Mouse (Mus musculus) mature B cell (primary cell): ENCODE data around the gene Olfr885.

ENCODE experiments used
- in situ Hi-C: fragments of 300-500 bp; cut with MboI; formaldehyde crosslinking; loops from 2 replicates; pipeline ENCODE4 v1.14.3; 2019

Gene Olfr885

GRCm38 (mm10) chr9:38061022-38061421 lies at the start of gene Olfr885:
Gene Olfr885, plus strand, starts transcription at chr9:38061322.
- in situ Hi-C loops = no loop called here

DNA sequence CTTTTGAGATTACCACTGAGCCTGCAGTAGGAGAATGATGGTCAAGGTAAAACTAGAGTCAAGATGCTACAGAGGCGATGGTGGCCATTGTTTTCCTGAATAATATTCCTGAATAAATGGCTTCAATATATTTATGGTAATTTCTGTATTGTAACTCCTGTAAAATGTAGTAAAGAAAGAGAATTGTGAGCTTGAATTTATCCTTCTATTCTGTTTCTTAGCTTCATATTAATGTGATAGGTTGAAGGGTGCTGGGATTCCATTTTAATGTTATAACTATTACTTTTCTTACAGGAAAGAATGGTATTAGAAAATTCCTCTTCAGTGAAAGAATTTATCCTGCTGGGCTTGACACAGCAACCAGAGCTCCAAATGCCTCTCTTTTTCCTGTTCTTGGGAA lies 35.6 kb upstream of the Olfr885 start, which contains the start of gene Olfr883:
Gene Olfr883, plus strand, starts transcription at position 301 of the 400 bp plus-strand sequence.
- in situ Hi-C loops = no loop called here

- in situ Hi-C loops = no loop called here
These were observed 14.9 kb upstream of the Olfr885 start, which contains the start of gene Olfr884 for GRCm38 (mm10) chr9:38046255-38046654. Gene Olfr884, plus strand, starts transcription at chr9:38046555.

GRCm38 (mm10) chr9:38083772-38084171 lies 22.6 kb downstream of the Olfr885 start, which contains the start of gene Olfr887:
Gene Olfr887, plus strand, starts transcription at chr9:38084072.
- in situ Hi-C loops = no loop called here

GRCm38 (mm10) chr9:38107828-38108227 lies 46.7 kb downstream of the Olfr885 start, which contains the start of gene Olfr888:
Gene Olfr888, plus strand, starts transcription at chr9:38108128.
- in situ Hi-C loops = no loop called here
